Mouse (Mus musculus): Measurements from ENCODE around the gene Cyp8b1.

Gene Cyp8b1

DNA sequence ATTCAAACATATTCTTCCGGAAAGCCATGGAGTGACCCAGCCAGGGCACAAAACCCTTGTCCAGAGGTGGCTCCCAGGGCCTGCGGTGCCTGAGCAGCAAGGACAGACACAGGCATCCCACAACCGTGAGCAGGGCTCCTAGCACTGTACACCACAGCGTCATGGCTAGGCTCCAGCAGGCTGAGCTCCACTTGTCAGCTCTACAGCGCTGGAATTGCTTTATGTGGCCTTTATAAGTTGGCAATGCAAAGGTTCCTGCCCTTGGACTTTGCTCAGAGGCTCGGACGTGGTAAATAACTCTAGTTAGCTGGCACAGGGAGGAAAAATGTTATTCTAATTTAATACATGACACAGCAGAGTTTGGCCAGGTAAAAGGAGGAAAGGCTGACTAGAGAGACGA, at the start of gene Cyp8b1:
Gene Cyp8b1, minus strand, starts transcription at position 204 of the 400 bp plus-strand sequence.
- no peak for DNase-seq

- no peak for DNase-seq
Measured at GRCm38 (mm10) chr9:121964941-121965340, 48.8 kb upstream of the Cyp8b1 start.

- no peak for DNase-seq
Measured at GRCm38 (mm10) chr9:121959966-121960635, 44.0 kb upstream of the Cyp8b1 start.

- no peak for DNase-seq
Measured at GRCm38 (mm10) chr9:121952596-121952995, 36.5 kb upstream of the Cyp8b1 start.

DNA sequence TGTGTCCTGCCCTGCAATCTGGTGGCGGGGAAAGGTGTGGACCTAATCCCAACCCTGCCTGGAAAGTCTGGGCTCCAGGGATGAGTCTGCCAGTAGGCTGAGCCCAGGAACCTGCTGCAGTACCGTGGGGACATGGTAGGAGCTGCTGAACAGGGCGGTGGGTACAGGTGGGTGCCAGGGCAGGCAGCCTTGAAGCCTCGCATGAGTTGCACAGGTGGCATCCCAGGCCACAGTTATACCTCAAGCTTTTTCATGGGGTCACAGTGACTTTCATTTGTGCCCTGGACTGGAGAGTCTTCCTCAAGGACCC, 35.0 kb upstream of the Cyp8b1 start:
- DNase-seq: no peak

DNA sequence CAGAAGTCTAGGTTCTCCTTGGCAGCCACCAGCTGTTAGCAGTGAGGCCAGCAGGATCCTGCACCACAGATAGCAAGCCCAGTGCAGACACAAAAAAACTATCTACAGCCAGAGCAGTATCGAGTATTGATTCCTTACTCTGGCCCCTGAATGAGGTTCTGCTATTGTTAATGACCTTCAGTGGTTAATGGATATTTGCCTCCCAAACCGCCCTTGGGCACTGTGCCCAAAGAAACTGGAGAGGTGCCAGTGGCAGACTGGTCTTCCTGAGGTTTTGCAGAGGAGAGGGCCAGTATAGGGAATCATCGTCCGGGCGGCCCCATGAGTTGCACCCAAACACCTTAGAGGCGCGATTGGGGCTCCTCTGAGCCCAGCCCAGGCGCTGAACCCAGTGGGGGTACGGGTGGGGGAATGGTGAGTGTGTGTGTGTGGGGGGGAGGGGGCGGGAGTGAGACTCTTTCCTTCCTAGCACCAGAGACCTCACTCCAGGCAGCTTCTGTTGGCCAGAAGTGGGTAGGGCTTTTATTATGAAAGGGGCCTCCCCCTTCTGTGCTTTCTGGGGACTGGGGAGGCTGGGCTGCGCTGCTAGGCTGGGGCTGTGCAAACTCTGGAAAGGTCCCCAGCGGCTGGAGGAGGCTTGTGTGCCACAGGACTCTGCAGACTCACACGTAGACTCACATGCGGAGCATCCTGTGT, 34.5 kb upstream of the Cyp8b1 start, which contains the start of gene Fam198a:
Gene Fam198a, plus strand, starts transcription at position 571 of the 696 bp plus-strand sequence.
- peak; percentile 83 for DNase-seq

GRCm38 (mm10) chr9:121948431-121948830, 32.3 kb upstream of the Cyp8b1 start:
- DNase-seq: peak; percentile 16

GRCm38 (mm10) chr9:121947784-121948183, 31.7 kb upstream of the Cyp8b1 start:
- DNase-seq: peak; percentile 71

GRCm38 (mm10) chr9:121943628-121944027, 27.5 kb upstream of the Cyp8b1 start:
- no peak for DNase-seq

- no peak for DNase-seq
Measured at GRCm38 (mm10) chr9:121943005-121943404, 26.9 kb upstream of the Cyp8b1 start.

- no peak for DNase-seq
Measured at GRCm38 (mm10) chr9:121937944-121938355, 21.8 kb upstream of the Cyp8b1 start.

DNA sequence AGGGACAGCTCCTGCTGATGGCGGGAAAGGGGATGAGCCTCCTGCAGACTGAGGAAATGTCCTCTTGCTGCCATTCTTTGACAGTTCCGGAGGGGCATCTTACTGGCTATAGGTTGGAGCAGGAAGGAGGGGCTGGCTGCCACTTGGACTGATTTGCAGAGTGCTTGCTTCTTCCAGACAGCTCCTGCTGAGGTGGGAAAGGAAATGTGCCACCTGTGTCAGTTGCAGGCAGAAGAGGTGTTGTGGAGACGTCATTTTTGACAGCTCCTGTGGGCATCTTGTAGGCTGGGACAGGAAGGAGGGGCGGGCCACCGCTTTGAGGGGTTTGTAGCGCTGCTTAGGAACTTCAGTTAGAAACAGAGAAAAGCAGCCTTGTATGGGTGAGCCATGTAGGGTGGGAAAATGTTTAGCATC, 21.4 kb upstream of the Cyp8b1 start:
- no peak for DNase-seq

DNA sequence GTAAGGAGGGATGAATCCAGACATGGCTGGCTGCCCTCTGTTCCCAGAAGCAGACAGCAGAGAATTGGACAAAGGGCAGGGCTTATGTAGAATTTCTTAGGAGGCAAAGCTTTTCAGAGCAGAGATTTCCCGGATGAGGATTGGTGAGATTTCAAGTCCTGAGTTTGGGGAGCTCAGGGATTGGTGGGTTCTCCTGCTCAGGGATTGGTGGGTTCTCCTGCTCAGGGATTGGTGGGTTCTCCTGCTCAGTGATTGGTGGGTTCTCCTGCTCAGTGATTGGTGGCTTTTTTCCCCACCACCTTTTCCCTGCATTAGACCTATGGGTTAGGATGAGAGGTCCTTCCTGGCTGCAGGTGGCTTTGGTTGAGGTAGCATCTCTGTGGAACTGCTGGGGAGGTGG, 20.8 kb upstream of the Cyp8b1 start:
- no peak for DNase-seq

DNA sequence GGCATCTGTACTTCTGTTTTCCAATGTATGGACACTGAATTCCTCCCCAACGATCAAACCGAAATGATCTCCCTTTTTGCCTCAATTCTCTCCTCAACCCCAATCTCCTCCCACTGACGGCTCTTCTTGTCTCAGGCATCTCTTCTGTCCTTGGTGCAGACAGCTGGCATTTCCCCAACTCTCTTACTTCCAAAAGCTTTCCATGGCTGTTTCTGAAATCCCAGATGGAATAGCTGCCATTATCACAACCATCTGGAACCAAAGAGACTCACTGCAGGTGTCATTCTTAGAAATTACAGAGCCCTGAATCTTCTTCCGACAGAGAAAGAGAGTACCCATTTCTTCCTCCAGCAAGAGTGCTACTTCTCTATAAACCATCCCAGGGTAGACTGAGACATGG, 18.8 kb upstream of the Cyp8b1 start:
- DNase-seq: no peak

DNA sequence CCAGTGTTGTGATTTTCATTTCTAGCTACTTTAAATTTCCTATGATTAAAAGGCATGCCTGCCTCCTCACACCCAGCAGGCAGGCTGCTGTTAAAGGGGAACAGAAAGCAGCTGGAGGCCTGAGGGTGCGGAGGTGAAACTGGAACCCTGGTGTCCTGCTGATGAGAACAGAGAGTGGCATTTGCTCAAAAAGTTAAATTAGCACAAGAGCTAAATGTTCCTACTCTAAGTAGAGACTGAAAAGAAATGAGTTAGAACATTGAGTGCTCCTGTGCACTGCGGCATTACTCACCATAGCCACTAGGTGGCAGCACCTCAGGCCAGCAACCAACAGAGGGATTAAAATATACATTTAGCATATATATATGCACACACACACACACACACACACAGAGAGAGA, 12.4 kb upstream of the Cyp8b1 start:
- peak; percentile 59 for DNase-seq

GRCm38 (mm10) chr9:121927721-121928120, 11.6 kb upstream of the Cyp8b1 start:
- no peak for DNase-seq

- no peak for DNase-seq
Measured at GRCm38 (mm10) chr9:121926634-121927405, 10.7 kb upstream of the Cyp8b1 start.

DNA sequence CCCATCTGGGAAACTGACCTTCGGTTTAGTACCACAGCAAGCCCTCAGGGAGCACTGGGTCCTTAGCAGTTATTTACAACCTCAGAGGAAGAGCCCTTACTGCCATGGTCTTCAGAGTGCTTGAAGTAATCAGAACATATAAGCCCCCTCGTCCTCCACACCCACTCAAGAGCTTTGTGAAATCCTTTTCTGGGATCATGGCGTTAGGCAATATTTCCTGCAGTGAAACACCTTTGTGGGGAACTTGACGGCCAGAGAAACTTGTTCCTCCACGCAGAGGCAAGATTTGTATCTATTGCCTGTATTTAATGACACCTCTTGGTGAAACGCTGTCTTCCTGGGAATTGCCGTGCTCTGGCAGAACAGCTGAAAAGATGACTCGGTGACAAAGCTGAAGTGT, 9.9 kb upstream of the Cyp8b1 start:
- DNase-seq: no peak

DNA sequence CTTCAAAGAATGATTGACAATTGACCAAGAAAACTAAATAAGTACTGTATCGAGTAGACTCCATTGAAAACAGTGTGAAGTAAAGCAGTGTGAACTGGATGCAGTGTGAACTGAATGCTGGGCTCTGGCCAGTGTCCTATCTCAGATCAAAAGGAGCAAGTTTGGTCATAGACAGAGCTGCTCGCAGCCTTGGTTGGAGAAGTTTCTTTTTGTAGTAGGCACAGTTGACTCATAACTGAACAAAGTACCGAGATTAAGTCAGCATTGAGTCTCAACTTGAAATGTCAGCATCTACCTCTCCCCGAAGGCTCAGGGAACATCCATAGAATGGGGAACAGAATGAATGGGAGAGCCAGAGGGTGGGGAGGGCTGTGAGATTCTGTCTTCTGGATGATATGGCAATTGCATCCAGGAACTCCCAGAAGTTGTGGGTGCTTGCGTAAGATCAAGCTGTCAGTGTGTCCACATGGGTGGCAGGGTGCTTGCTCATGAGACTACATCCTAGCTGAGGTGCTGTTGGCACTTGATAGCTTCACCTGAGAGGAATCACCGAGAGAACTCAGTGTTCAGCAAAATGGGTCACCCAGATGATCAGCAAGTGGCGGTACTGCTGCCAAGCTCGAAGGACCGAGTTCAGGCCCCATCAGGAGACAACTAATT, 8.9 kb upstream of the Cyp8b1 start:
- DNase-seq: no peak

DNA sequence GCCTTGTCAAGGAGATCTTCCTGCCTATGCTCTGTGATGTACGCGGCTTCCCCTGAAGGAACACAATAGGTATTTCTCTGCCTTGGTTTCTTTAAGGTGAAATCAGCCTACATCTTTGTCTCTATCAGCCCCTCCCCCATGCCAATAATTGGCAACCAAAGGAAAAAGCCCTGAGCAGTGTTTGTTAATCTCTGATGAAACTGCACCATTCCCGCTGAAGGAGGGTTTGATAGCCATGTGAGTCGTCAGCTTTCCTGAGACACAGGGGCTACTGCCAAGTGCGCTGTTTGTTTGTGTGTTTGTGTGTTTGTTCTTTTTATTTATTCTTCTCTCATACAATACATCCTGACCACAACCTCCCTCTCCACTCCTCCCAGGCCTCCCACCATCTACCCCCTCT, 7.8 kb upstream of the Cyp8b1 start:
- DNase-seq: no peak

- no peak for DNase-seq
Measured at GRCm38 (mm10) chr9:121923443-121923842, 7.3 kb upstream of the Cyp8b1 start.

- DNase-seq: no peak
Measured at GRCm38 (mm10) chr9:121919027-121919501, 3.0 kb upstream of the Cyp8b1 start.

- no peak for DNase-seq
Measured at GRCm38 (mm10) chr9:121915056-121915455, 1.0 kb downstream of the Cyp8b1 start.
